Mouse (Mus musculus) thymus, postnatal 36 days (tissue): ENCODE results near the gene Ighmbp2.

Experiments used
- DNase-seq, 2 experiments: peaks; one replicate each; pipeline ENCODE4 v3.0.0; 2022; ENCODE audit warnings: mixed read lengths in 2 of 2

Gene Ighmbp2

GRCm38 (mm10) chr19:3282572-3283467 is at the start of gene Ighmbp2, which contains the start of gene Mrpl21:
TSS of gene Ighmbp2 (minus strand) at chr19:3283017.
TSS of gene Mrpl21 (plus strand) at chr19:3282901.
- peak; percentile 76 to 81 for DNase-seq

- no peak for DNase-seq
Measured at GRCm38 (mm10) chr19:3326479-3327047, 43.7 kb upstream of the Ighmbp2 start.

GRCm38 (mm10) chr19:3325771-3326478 is 43.1 kb upstream of the Ighmbp2 start:
- peak in 1 of 2 experiments; percentile 20 for DNase-seq

GRCm38 (mm10) chr19:3324931-3325711 is 42.3 kb upstream of the Ighmbp2 start:
- DNase-seq = peak; percentile 96

- peak; percentile 17 to 22 for DNase-seq
Measured at GRCm38 (mm10) chr19:3324271-3324811, 41.5 kb upstream of the Ighmbp2 start.

GRCm38 (mm10) chr19:3323753-3324270 is 41.0 kb upstream of the Ighmbp2 start:
- DNase-seq = peak; percentile 45 to 57

- peak; percentile 82 to 86 for DNase-seq
Measured at GRCm38 (mm10) chr19:3323201-3323621, 40.4 kb upstream of the Ighmbp2 start.

- peak; percentile 68 to 73 for DNase-seq
Measured at GRCm38 (mm10) chr19:3322261-3322969, 39.6 kb upstream of the Ighmbp2 start, which contains the start of gene Cpt1a. TSS of gene Cpt1a (plus strand) at chr19:3322334.

- peak; percentile 17 to 37 for DNase-seq
Measured at GRCm38 (mm10) chr19:3321617-3322016, 38.8 kb upstream of the Ighmbp2 start.

GRCm38 (mm10) chr19:3320801-3321200 is 38.0 kb upstream of the Ighmbp2 start:
- no peak for DNase-seq

GRCm38 (mm10) chr19:3320086-3320485 is 37.3 kb upstream of the Ighmbp2 start:
- DNase-seq = no peak

GRCm38 (mm10) chr19:3319341-3319740 is 36.5 kb upstream of the Ighmbp2 start:
- no peak for DNase-seq

GRCm38 (mm10) chr19:3307175-3307949 is 24.5 kb upstream of the Ighmbp2 start:
- no peak for DNase-seq

GRCm38 (mm10) chr19:3304017-3304416 is 21.2 kb upstream of the Ighmbp2 start:
- no peak for DNase-seq

- no peak for DNase-seq
Measured at GRCm38 (mm10) chr19:3297775-3298174, 15.0 kb upstream of the Ighmbp2 start.

GRCm38 (mm10) chr19:3297034-3297433 is 14.2 kb upstream of the Ighmbp2 start:
- DNase-seq = no peak

GRCm38 (mm10) chr19:3295245-3295644 is 12.4 kb upstream of the Ighmbp2 start:
- DNase-seq = no peak

- no peak for DNase-seq
Measured at GRCm38 (mm10) chr19:3292993-3293392, 10.2 kb upstream of the Ighmbp2 start.

- peak; percentile 53 to 61 for DNase-seq
Measured at GRCm38 (mm10) chr19:3292028-3292427, 9.2 kb upstream of the Ighmbp2 start.

- DNase-seq = no peak
Measured at GRCm38 (mm10) chr19:3289006-3289405, 6.2 kb upstream of the Ighmbp2 start.
